Mouse (Mus musculus): ENCODE data around the gene Rabgef1.

GRCm38 (mm10) chr5:130169109-130169508, 2.5 kb upstream of the Rabgef1 start:
- TF ChIP-seq CTCF (IDR thresholded peaks at IDR 0.05; ENCODE audit: low read depth, low read length) = no peak
- TF ChIP-seq POLR2A (IDR thresholded peaks at IDR 0.05; ENCODE audit: insufficient read depth, low read length) = no peak
- TF ChIP-seq EP300 (IDR thresholded peaks at IDR 0.05; ENCODE audit: insufficient read depth, low read depth, low read length) = no peak
